In the genomic region with DNA sequence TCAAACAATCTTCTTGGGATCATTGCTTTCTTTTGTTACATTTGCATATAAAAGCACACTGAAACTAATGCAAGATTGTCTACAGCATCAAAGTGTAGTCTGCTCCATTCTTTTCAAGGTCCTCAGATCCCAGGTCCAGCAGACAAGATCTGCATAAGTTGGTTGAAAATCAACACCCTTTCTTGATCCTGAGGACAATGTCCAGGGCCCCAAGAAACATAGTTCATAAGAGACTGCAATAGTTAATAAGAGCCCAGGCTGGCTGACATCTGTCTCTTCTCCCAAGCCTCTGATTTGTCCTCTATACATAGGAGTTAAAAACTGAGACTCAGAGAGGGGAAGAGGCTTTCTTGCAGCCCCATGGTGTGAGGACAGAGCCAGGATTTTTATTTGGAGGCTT, we compare ENCODE assay signal across 27 mouse cellular contexts. TPM values are rescaled to one million over a fixed set of nuclear protein-coding genes. Genes with fewer than 3 reads are reported as not detected.
DNase-seq lines count a peak whose midpoint lies in the region; ATAC-seq and TF ChIP-seq lines count a peak whose summit lies in the region.
"Had no signal": no experiment of that assay in that cellular context is flagged by ENCODE, and none has a peak within 500 bp of the region (broad histone marks: within the 10 kb centered on the region; RNA-seq: fewer than 3 reads in every experiment).

No protein-coding gene starts in this region.

- H3K27ac ChIP-seq in kidney, adult 2 months (ENCODE audit: insufficient read depth, low read depth, low read length), result peak overlapping the region; percentile 73
- peak overlapping the region; percentile 97 for H3K27ac ChIP-seq in liver, adult 2 months (replicated peaks; ENCODE audit: insufficient read depth, low read depth, low read length)
- H3K27ac ChIP-seq in liver, postnatal 0 days (ENCODE audit: low read depth), result no peak overlapping the region

- no peaks in the 10 kb centered on the region for H3K36me3 ChIP-seq in kidney, adult 2 months (ENCODE audit: control insufficient read depth, insufficient read depth, low read length)
- H3K36me3 ChIP-seq in liver, adult 2 months (ENCODE audit: control insufficient read depth, insufficient read depth, low read length), result no peaks in the 10 kb centered on the region
- no peaks in the 10 kb centered on the region for H3K36me3 ChIP-seq in liver, postnatal 0 days (replicated peaks; ENCODE audit: insufficient read depth, low read length)
- H3K36me3 ChIP-seq: G1E had no signal

- TF ChIP-seq CTCF in kidney, adult 2 months (conservative IDR thresholded peaks at IDR 0.05; ENCODE audit: insufficient read depth, insufficient read length, low read depth, low read length), result no peak
- TF ChIP-seq CTCF in liver, adult 2 months (IDR thresholded peaks at IDR 0.05; ENCODE audit: low read depth, low read length), result no peak
- no peak for TF ChIP-seq CTCF in liver, postnatal 0 days (IDR thresholded peaks at IDR 0.05; ENCODE audit: low read depth)

- H3K9me3 ChIP-seq in liver, postnatal 0 days (ENCODE audit: low read length), result no peaks in the 10 kb centered on the region
- H3K9me3 ChIP-seq: G1E had no signal

- H3K9ac ChIP-seq in liver, adult 2 months (ENCODE audit: low read depth, low read length), result no peak overlapping the region
- H3K9ac ChIP-seq in liver, postnatal 0 days (replicated peaks), result no peak overlapping the region

- H3K4me3 ChIP-seq in kidney, adult 2 months (ENCODE audit: insufficient read depth, low read depth, low read length), result no peak overlapping the region
- H3K4me3 ChIP-seq in liver, adult 2 months (ENCODE audit: insufficient read depth, low read depth, low read length), result no peak overlapping the region
- no peak overlapping the region for H3K4me3 ChIP-seq in liver, postnatal 0 days (ENCODE audit: low read depth, low read length)

- no peak for TF ChIP-seq EP300 in liver, postnatal 0 days (IDR thresholded peaks at IDR 0.05; ENCODE audit: low read depth)

- peaks cover 19% of the 10 kb centered on the region; the same call in 1 of the 2 replicates for H3K4me1 ChIP-seq in kidney, adult 2 months (ENCODE audit: control insufficient read depth, insufficient read depth, low read length)
- peaks cover 17% of the 10 kb centered on the region for H3K4me1 ChIP-seq in liver, adult 2 months (ENCODE audit: control insufficient read depth, insufficient read depth, low read length)
- peaks cover 3% of the 10 kb centered on the region; the same call in 1 of the 2 replicates for H3K4me1 ChIP-seq in liver, postnatal 0 days (ENCODE audit: insufficient read depth)

- H3K79me2 ChIP-seq in liver, adult 2 months (ENCODE audit: control insufficient read depth, insufficient read depth, low read length), result no peaks in the 10 kb centered on the region

- no peak overlapping the region for H3K4me2 ChIP-seq in liver, postnatal 0 days (ENCODE audit: low read depth, low read length)

- ATAC-seq in liver, postnatal 0 days, result no peak
- ATAC-seq: activated CD4-positive, CD25-positive, alpha-beta regulatory T cell, adult 4 months; CD4-positive, CD25-positive, alpha-beta regulatory T cell, adult 4 months; Patski had no signal

- peak; percentile 64 for DNase-seq in kidney, adult 2 months
- DNase-seq in kidney, postnatal 14 days, result no peak
- peak; percentile 57 for DNase-seq in kidney, adult 9 months
- no peak for DNase-seq in kidney, postnatal 4 days
- no peak for DNase-seq in liver, adult 2 months (ENCODE audit: extremely low read depth, low read depth, low spot score)
- no peak for DNase-seq in liver, postnatal 0 days
- DNase-seq: adrenal gland, adult 2 months; adrenal gland, adult 8-10 months; adrenal gland, postnatal 10 days; adrenal gland, postnatal 14 days; adrenal gland, postnatal 25 days; adrenal gland, postnatal 36 days; B cell, adult 2 months; cerebellum, adult 11 months; cerebellum, adult 11-12 months; cerebellum, adult 18-20 months had no signal

- no peak for TF ChIP-seq POLR2A in kidney, adult 2 months (IDR thresholded peaks at IDR 0.05; ENCODE audit: low read depth, low read length)
- no peak for TF ChIP-seq POLR2A in liver, adult 2 months (IDR thresholded peaks at IDR 0.05; ENCODE audit: extremely low read depth, insufficient read depth, low read length)

- no peaks in the 10 kb centered on the region for H3K27me3 ChIP-seq in kidney, adult 2 months (replicated peaks; ENCODE audit: control insufficient read depth, insufficient read depth, low read length)
- no peaks in the 10 kb centered on the region for H3K27me3 ChIP-seq in liver, adult 2 months (ENCODE audit: control insufficient read depth, insufficient read depth, low read length)
- H3K27me3 ChIP-seq in liver, postnatal 0 days (ENCODE audit: insufficient read depth, low read length), result no peaks in the 10 kb centered on the region

RNA-seq across cellular contexts. Expression of a gene that starts 14.6 kb away (rescaled TPM):
- 0.08 TPM in 1 of 2 replicates, not detected in the other for polyA plus RNA-seq in kidney, adult 2 months (2012; rRNA removed)
- 271 and 504 TPM in 2 replicates for total RNA-seq in liver, adult 2 months (2014; rRNA removed)
- polyA plus RNA-seq in liver, adult 2 months (2012; rRNA removed), result 213 and 453 TPM in 2 replicates
- polyA plus RNA-seq in liver, postnatal 0 days (2015; fragmentation: Nextera tagmentation; extraction: Ambion mirVana), result 0.11 and 0.21 TPM in 2 replicates
- total RNA-seq: adrenal gland, adult 18-20 months; adrenal gland, postnatal 10 days; adrenal gland, postnatal 25 days; adrenal gland, postnatal 4 days; CH12.LX; ES-E14; MEL had no signal
- polyA plus RNA-seq: activated CD4-positive, CD25-positive, alpha-beta regulatory T cell, adult 4 months; adrenal gland, adult 2 months; brain, embryonic 14.5 days; C2C12; CD4-positive, CD25-positive, alpha-beta regulatory T cell, adult 4 months; G1E; Patski had no signal

RNA-seq across cellular contexts. Expression of a gene that starts 20.6 kb away (rescaled TPM):
- 0.09 and 0.14 TPM in 2 replicates for polyA plus RNA-seq in kidney, adult 2 months (2012; rRNA removed)
- total RNA-seq in liver, adult 2 months (2014; rRNA removed), result 819 and 925 TPM in 2 replicates
- 768 and 1,045 TPM in 2 replicates for polyA plus RNA-seq in liver, adult 2 months (2012; rRNA removed)
- polyA plus RNA-seq in liver, postnatal 0 days (2015; fragmentation: Nextera tagmentation; extraction: Ambion mirVana), result 97.8 and 102 TPM in 2 replicates
- total RNA-seq: adrenal gland, postnatal 25 days; CH12.LX; ES-E14; G1E; MEL had no signal
- polyA plus RNA-seq: activated CD4-positive, CD25-positive, alpha-beta regulatory T cell, adult 4 months; brain, embryonic 14.5 days; C2C12; CD4-positive, CD25-positive, alpha-beta regulatory T cell, adult 4 months; G1E; Patski had no signal

Comparison
In these comparisons a context has a peak if more than half of its experiments do, and no peak if none do; other contexts are left out.
1. DNase-seq: peak in kidney, adult 2 months (single experiment) and kidney, adult 9 months (single experiment); none in kidney, postnatal 14 days (single experiment), kidney, postnatal 4 days (0 of 2), liver, adult 2 months (single experiment) and liver, postnatal 0 days (single experiment).
2. RNA of a gene that starts 14.6 kb away (polyA plus RNA-seq): 213 to 453 TPM in liver, adult 2 months; 0.11 to 0.21 TPM in liver, postnatal 0 days and 0.08 TPM in kidney, adult 2 months; every median in the first group is over 100 times any median in the second.
3. RNA of a gene that starts 20.6 kb away (polyA plus RNA-seq): 768 to 1,045 TPM in liver, adult 2 months and 97.8 to 102 TPM in liver, postnatal 0 days; 0.09 to 0.14 TPM in kidney, adult 2 months; every median in the first group is over 10 times any median in the second.